Mouse (Mus musculus) heart, adult 2 months (tissue): ENCODE measurements around the gene Lilra5. TPM values are rescaled to one million over a fixed set of nuclear protein-coding genes. Genes with fewer than 3 reads are reported as not detected.
A peak's percentile ranks its signal among the peaks of the same experiment; 100 is the strongest.
"Not testable (repeated sequence)": the region's sequence is repeated elsewhere in the genome, so short reads cannot be mapped to it uniquely, and the experiment has no call there.

Experiments
- DNase-seq, 2 experiments: peaks; one replicate each; pipeline ENCODE4 v3.0.0; 2021
- H3K27ac ChIP-seq: fragments of 200-600 bp; 2 replicates; pipeline ENCODE4 v1.8.1; 2022
- H3K27me3 ChIP-seq: fragments of 200-500 bp; 2 replicates; pipeline ENCODE4 v1.6.1; 2012; ENCODE audit warnings: mild to moderate bottlenecking, low read length, inconsistent platforms, mixed read lengths; ENCODE audit not compliant: control insufficient read depth, insufficient read depth
- H3K36me3 ChIP-seq: fragments of 200-500 bp; 2 replicates; pipeline ENCODE4 v1.6.1; 2012; ENCODE audit warnings: low read length, inconsistent platforms; ENCODE audit not compliant: control insufficient read depth, insufficient read depth
- H3K4me1 ChIP-seq: fragments of 200-500 bp; 2 replicates; pipeline ENCODE4 v1.6.1; 2011; ENCODE audit warnings: low read length; ENCODE audit not compliant: control insufficient read depth, insufficient read depth
- H3K4me3 ChIP-seq: fragments of 200-600 bp; 2 replicates; pipeline ENCODE4 v1.8.1; 2022
- H3K79me2 ChIP-seq: fragments of 200-500 bp; replicated peaks from 2 replicates; pipeline ENCODE4 v1.6.1; 2012; ENCODE audit warnings: mild to moderate bottlenecking, inconsistent platforms, low read length, moderate library complexity, mixed read lengths; ENCODE audit not compliant: control insufficient read depth, insufficient read depth
- H3K9ac ChIP-seq: fragments of 200-500 bp; 2 replicates; pipeline ENCODE4 v1.6.1; 2012; ENCODE audit warnings: low read depth, mild to moderate bottlenecking, control low read depth, inconsistent platforms, low read length, mixed read lengths
- CTCF ChIP-seq: fragments of 200-600 bp; IDR thresholded peaks from 2 replicates; pipeline ENCODE4 v1.8.1; 2022; ENCODE audit warnings: antibody characterized with exemption, mild to moderate bottlenecking, moderate library complexity
- EP300 ChIP-seq: fragments of 200-500 bp; IDR thresholded peaks from 2 replicates; pipeline ENCODE4 v1.6.1; 2011; ENCODE audit warnings: low read depth, low read length, control low read depth; ENCODE audit not compliant: insufficient read depth
- POLR2A ChIP-seq: fragments of 200-500 bp; IDR thresholded peaks from 2 replicates; pipeline ENCODE4 v1.6.1; 2011; ENCODE audit warnings: mild to moderate bottlenecking, low read depth, low read length, control low read depth; ENCODE audit not compliant: insufficient read depth
- WGBS: fragments of 180-500 bp; shearing (Covaris S2); methylation state at CpG from one replicate; pipeline ENCODE4 v1.1.7; 2018; 5-methylcytosine and 5-hydroxymethylcytosine counted together
- intact Hi-C: fragments of 180-260 bp; cut with DNase I; formaldehyde crosslinking; loops from one replicate; pipeline ENCODE4 v1.15.1; 2025
- polyA plus RNA-seq: library from polyadenylated mRNA; depleted of rRNA; stranded (reverse); fragments of >200 nt; gene quantifications from 2 replicates; pipeline ENCODE4 v1.2.3, GENCODE M21; 2012
- total RNA-seq, 2 experiments: library from RNA; stranded (reverse); gene quantifications; 2 replicates each; pipeline ENCODE4 v1.2.3; 2021

Lilra5 gene
- total and polyA plus RNA-seq, 3 experiments = 1.2 to 1.4 (median 1.3) TPM

- no peak overlapping the region for H3K4me3 ChIP-seq
- intact Hi-C loops = no loop called here
- H3K36me3 ChIP-seq = no peaks in the 10 kb centered on the region
- H3K9ac ChIP-seq = no peak overlapping the region
- DNase-seq = no peak
- no peaks in the 10 kb centered on the region for H3K27me3 ChIP-seq
- no peaks in the 10 kb centered on the region for H3K4me1 ChIP-seq
- no peak overlapping the region for H3K27ac ChIP-seq
- no peaks in the 10 kb centered on the region for H3K79me2 ChIP-seq
- TF ChIP-seq CTCF (no peak), POLR2A (no peak), EP300 (no peak)
Measured at GRCm38 (mm10) chr7:4235536-4235935, 2.0 kb upstream of the Lilra5 start.

GRCm38 (mm10) chr7:4239038-4239721, 1.6 kb downstream of the Lilra5 start:
- intact Hi-C loops = no loop called here
- H3K4me3 ChIP-seq = no peak overlapping the region
- H3K27me3 ChIP-seq = no peaks in the 10 kb centered on the region
- H3K79me2 ChIP-seq = no peaks in the 10 kb centered on the region
- H3K36me3 ChIP-seq = no peaks in the 10 kb centered on the region
- peak in 1 of 2 experiments; percentile 49 for DNase-seq
- 28% methylated on average over 6 of the region's 6 CpGs for WGBS
- H3K27ac ChIP-seq = no peak overlapping the region
- H3K4me1 ChIP-seq = no peaks in the 10 kb centered on the region
- no peak overlapping the region for H3K9ac ChIP-seq
- TF ChIP-seq POLR2A = no peak
- no peak for TF ChIP-seq CTCF

- DNase-seq, H3K79me2 ChIP-seq, H3K27ac ChIP-seq, H3K36me3 ChIP-seq, H3K4me1 ChIP-seq, H3K27me3 ChIP-seq, intact Hi-C loops, H3K9ac ChIP-seq, H3K4me3 ChIP-seq: not testable (repeated sequence)
- 81% methylated on average over 1 of the region's 1 CpGs for WGBS
Measured at GRCm38 (mm10) chr7:4251211-4251610, 13.7 kb downstream of the Lilra5 start.

GRCm38 (mm10) chr7:4256060-4256459, 18.5 kb downstream of the Lilra5 start:
- H3K36me3 ChIP-seq, intact Hi-C loops, H3K27me3 ChIP-seq, H3K27ac ChIP-seq, H3K4me1 ChIP-seq, H3K79me2 ChIP-seq, DNase-seq, H3K9ac ChIP-seq, H3K4me3 ChIP-seq: not testable (repeated sequence)
- WGBS = 13% methylated on average over 1 of the region's 1 CpGs

- H3K27me3 ChIP-seq, H3K9ac ChIP-seq, H3K79me2 ChIP-seq, H3K4me1 ChIP-seq, DNase-seq, H3K4me3 ChIP-seq, H3K27ac ChIP-seq, H3K36me3 ChIP-seq, intact Hi-C loops: not testable (repeated sequence)
- 93% methylated on average over 1 of the region's 1 CpGs for WGBS
Measured at GRCm38 (mm10) chr7:4260521-4260920, 23.0 kb downstream of the Lilra5 start.

- H3K4me3 ChIP-seq, H3K4me1 ChIP-seq, H3K79me2 ChIP-seq, H3K27me3 ChIP-seq, H3K27ac ChIP-seq, intact Hi-C loops, H3K36me3 ChIP-seq, H3K9ac ChIP-seq, DNase-seq: not testable (repeated sequence)
- 60% methylated on average over 1 of the region's 1 CpGs for WGBS
Measured at GRCm38 (mm10) chr7:4272106-4272505, 34.6 kb downstream of the Lilra5 start.

GRCm38 (mm10) chr7:4273874-4274273, 36.3 kb downstream of the Lilra5 start:
- H3K4me1 ChIP-seq, H3K4me3 ChIP-seq, H3K79me2 ChIP-seq, H3K27me3 ChIP-seq, H3K27ac ChIP-seq, H3K36me3 ChIP-seq, intact Hi-C loops, H3K9ac ChIP-seq: not testable (repeated sequence)
- peak; percentile 24 to 25 for DNase-seq
- WGBS = 49% methylated on average over 2 of the region's 2 CpGs

GRCm38 (mm10) chr7:4275500-4275899, 37.9 kb downstream of the Lilra5 start:
- H3K36me3 ChIP-seq, H3K4me1 ChIP-seq, intact Hi-C loops, H3K4me3 ChIP-seq, H3K79me2 ChIP-seq, H3K9ac ChIP-seq, DNase-seq, H3K27ac ChIP-seq, H3K27me3 ChIP-seq: not testable (repeated sequence)
- 81% methylated on average over 10 of the region's 10 CpGs for WGBS
